Mouse (Mus musculus): ENCODE measurements around the gene Adgrg6.

Gene Adgrg6

GRCm38 (mm10) chr10:14391025-14391639 lies 154.3 kb downstream of the Adgrg6 start:
- peak; percentile 46 to 69 for DNase-seq (ENCODE audit: low spot score in 2 of 2)

- no peak for DNase-seq (ENCODE audit: low spot score in 2 of 2)
These were observed 159.9 kb downstream of the Adgrg6 start for GRCm38 (mm10) chr10:14385574-14385973.

- DNase-seq (ENCODE audit: low spot score in 2 of 2) = no peak
These were observed 180.3 kb downstream of the Adgrg6 start for GRCm38 (mm10) chr10:14365065-14365589.

- DNase-seq (ENCODE audit: low spot score in 2 of 2) = no peak
These were observed 182.2 kb downstream of the Adgrg6 start for GRCm38 (mm10) chr10:14363226-14363625.

GRCm38 (mm10) chr10:14358271-14358670 lies 187.2 kb downstream of the Adgrg6 start:
- DNase-seq (ENCODE audit: low spot score in 2 of 2) = no peak

All from frontal cortex, postnatal 10 days (tissue).